Mouse (Mus musculus): ENCODE measurements at regions not wholly inside any gene's neighbourhood (a gene's known extent, or its start where the extent isn't known, plus 50 kb on each side); places are given as distances from the start of the nearest gene placed in this dataset.

DNA sequence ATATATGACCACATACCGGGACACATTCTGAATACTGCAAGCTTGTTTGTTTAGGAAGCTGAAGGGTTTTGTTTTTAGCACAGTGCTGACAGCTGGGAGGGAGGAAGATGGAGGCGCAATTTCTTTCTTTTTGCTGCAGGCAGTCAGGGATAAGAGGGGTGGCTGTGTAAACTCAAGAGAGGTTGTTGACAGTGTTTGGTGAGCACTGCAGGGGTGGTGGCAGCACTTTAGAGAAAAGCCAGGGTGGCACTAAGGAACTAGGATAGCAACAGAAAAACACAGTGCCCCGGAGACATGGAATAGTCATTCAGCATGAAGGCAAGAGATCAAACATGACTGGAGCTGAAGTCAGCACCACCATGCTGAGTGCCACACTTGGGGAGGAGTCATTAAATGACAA lies 51.9 kb upstream of the 1700009N14Rik start:
- TF ChIP-seq CTCF (IDR thresholded peaks at IDR 0.05; ENCODE audit: low read depth) (no peak), EP300 (IDR thresholded peaks at IDR 0.05; ENCODE audit: low read depth) (no peak)

Data from liver, postnatal 0 days (tissue).